Mouse (Mus musculus) heart, postnatal 14 days (tissue): ENCODE results near the gene Olfr71. TPM values are rescaled to one million over a fixed set of nuclear protein-coding genes. Genes with fewer than 3 reads are reported as not detected.
A peak's percentile ranks its signal among the peaks of the same experiment; 100 is the strongest.

Source experiments
- DNase-seq, 2 experiments: peaks; one replicate each; pipeline ENCODE4 v3.0.0; 2021 to 2022
- intact Hi-C: fragments of 180-260 bp; cut with DNase I; formaldehyde crosslinking; loops from one replicate; pipeline ENCODE4 v1.15.1; 2025
- total RNA-seq, 2 experiments: library from RNA; stranded (reverse); gene quantifications; 2 replicates each; pipeline ENCODE4 v1.2.3; 2021

Olfr71 gene
- total RNA-seq, 2 experiments from 2014 or later, result not detected

GRCm38 (mm10) chr4:43668782-43669427, 41.1 kb downstream of the Olfr71 start, which contains the start of the genes Tmem8b and Fam221b:
TSS of gene Tmem8b (plus strand) at chr4:43668971.
TSS of gene Fam221b (minus strand) at chr4:43669145.
- peak; percentile 92 for DNase-seq
- intact Hi-C loops, result loop anchor here (5.0 kb wide), 3 partner anchors 87 to 227 kb away; partner anchors contain the start of genes Msmp and Tesk1

GRCm38 (mm10) chr4:43666412-43666811, 43.6 kb downstream of the Olfr71 start:
- no peak for DNase-seq
- intact Hi-C loops, result loop anchor here (2.0 to 5.0 kb wide), 4 partner anchors 36 to 224 kb away; partner anchors contain the start of genes Msmp, Npr2 and Tesk1

DNA sequence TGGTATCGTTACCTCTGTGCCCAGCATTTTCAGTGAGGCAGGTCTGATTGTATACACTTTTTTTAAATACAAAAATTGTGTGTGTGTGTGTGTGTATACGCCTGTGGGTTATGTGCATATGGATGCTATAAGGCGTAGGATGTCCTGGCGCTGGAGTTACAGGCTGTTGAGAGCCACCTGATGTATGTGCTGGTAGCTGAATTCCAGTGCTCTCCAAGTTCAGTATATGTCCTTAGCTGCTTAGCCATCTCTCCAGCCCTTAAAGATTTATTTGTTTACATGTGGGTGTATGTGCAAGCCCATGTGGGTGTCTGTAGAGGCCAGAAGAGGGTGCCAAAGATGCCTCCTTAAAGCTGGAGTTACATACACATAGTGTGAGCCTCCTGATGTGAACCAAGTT, 52.9 kb downstream of the Olfr71 start:
- intact Hi-C loops, result no loop called here
- DNase-seq, result no peak

DNA sequence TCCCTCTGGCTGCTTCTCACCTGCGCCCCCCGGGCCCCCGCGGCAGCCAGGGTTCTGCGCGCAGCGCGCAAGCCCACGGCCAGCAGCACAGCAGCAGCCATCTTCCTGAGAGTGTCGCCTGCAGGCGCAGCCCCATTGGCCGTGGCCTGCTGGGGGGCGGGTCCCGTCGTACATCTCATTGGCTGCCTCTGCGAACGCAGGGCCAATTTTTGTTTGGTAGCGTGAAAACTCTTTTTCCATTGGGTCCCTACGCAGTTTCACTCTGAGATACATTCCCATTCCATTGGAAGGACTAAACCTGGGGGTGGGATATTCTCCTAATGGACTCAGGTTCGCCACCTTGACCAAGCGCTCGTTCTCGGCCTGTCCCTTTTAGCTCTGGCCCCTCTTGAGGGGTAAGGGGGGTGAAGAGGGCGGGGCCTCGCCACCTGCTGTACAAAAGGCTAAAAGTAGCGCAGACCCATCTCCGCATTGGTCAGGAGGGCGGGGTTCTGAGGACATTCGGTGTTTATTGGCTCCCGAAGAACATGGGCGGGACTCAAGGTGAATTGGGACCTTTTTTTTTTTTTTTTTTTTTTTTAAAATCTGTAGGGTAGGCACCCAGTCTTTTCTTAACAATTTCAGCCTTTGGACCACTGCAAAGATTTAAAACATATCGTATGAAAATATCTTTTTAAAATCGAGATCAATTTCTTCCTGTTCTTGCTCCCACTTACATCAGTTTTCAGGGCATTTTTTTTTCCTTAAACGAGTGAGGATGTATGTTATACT, 53.5 kb downstream of the Olfr71 start, which contains the start of gene Hint2:
TSS of gene Hint2 (minus strand) at position 128 of the 771 bp plus-strand sequence.
- peak; percentile 91 to 94 for DNase-seq
- intact Hi-C loops, result no loop called here

GRCm38 (mm10) chr4:43655656-43656338, 54.3 kb downstream of the Olfr71 start:
- no peak for DNase-seq
- intact Hi-C loops, result no loop called here

Other genes with a start within 250 kb of the Olfr71 start
- 1 to 10 TPM in 1 of 2 experiments, not detected in 1; 1.4 TPM for gene Sit1, start 226.5 kb downstream of the Olfr71 start, total RNA-seq
- 10 to 100 TPM; 25.9 to 27.1 TPM for gene Ccdc107, start 217.4 kb downstream of the Olfr71 start, total RNA-seq
- gene Arhgef39, start 210.6 kb downstream of the Olfr71 start, total RNA-seq, result 1 to 10 TPM; 1.6 to 2.8 TPM
- gene Car9, start 203.3 kb downstream of the Olfr71 start, total RNA-seq, result under 1 TPM; 0.17 TPM
- 10 to 100 TPM; 34.2 to 38.5 TPM for gene Tpm2, start 186.5 kb downstream of the Olfr71 start, total RNA-seq
- gene Creb3, start 147.9 kb downstream of the Olfr71 start, total RNA-seq, result 10 to 100 TPM; 47.1 to 49.2 TPM
- 100 to 1,000 TPM; 111 to 135 TPM for gene Tln1, start 147.6 kb downstream of the Olfr71 start, total RNA-seq
- gene Rgp1, start 131.5 kb downstream of the Olfr71 start, total RNA-seq, result 10 to 100 TPM; 32.3 to 41.6 TPM
- gene Gba2, start 131.4 kb downstream of the Olfr71 start, total RNA-seq, result 10 to 100 TPM; 14.3 to 14.6 TPM
- gene Msmp, start 125.8 kb downstream of the Olfr71 start, total RNA-seq, result not detected
- gene Npr2, start 78.3 kb downstream of the Olfr71 start, total RNA-seq, result 10 to 100 TPM; 40.6 to 43.6 TPM
- gene Spag8, start 56.7 kb downstream of the Olfr71 start, total RNA-seq, result under 1 TPM; 0.22 to 0.37 TPM
- gene Hint2, start 53.8 kb downstream of the Olfr71 start, total RNA-seq, result 100 to 1,000 TPM; 122 to 128 TPM
- gene Tmem8b, start 41.3 kb downstream of the Olfr71 start, total RNA-seq, result 10 to 100 TPM; 16.4 TPM
- gene Fam221b, start 41.1 kb downstream of the Olfr71 start, total RNA-seq, result under 1 TPM; 0.10 to 0.19 TPM
- not detected for gene Olfr70, start 9.4 kb downstream of the Olfr71 start, total RNA-seq
- gene Hrct1, start 16.9 kb upstream of the Olfr71 start, total RNA-seq, result 1 to 10 TPM; 4.7 to 5.1 TPM
- 1 to 10 TPM; 5.0 to 6.1 TPM for gene Spaar, start 19.8 kb upstream of the Olfr71 start, total RNA-seq
- not detected for gene Olfr159, start 60.8 kb upstream of the Olfr71 start, total RNA-seq
- not detected for gene Olfr156, start 113.6 kb upstream of the Olfr71 start, total RNA-seq
- not detected for gene Olfr157, start 129.9 kb upstream of the Olfr71 start, total RNA-seq
- not detected for gene Olfr155, start 141.3 kb upstream of the Olfr71 start, total RNA-seq
- gene Reck, start 165.3 kb upstream of the Olfr71 start, total RNA-seq, result 10 to 100 TPM in 1 of 2 experiments, 1 to 10 TPM in 1; 8.1 to 10.1 TPM
- gene Glipr2, start 247.1 kb upstream of the Olfr71 start, total RNA-seq, result 1 to 10 TPM; 5.5 to 8.9 TPM